Mouse (Mus musculus) stomach, embryonic 16.5 days (tissue): ENCODE measurements at regions not wholly inside any gene's neighbourhood (a gene's known extent, or its start where the extent isn't known, plus 50 kb on each side); places are given as distances from the start of the nearest gene placed in this dataset.
"Not testable (repeated sequence)": the region's sequence is repeated elsewhere in the genome, so short reads cannot be mapped to it uniquely, and the experiment has no call there.

Source experiments
- ATAC-seq: fragments of 200-750 bp; cut with Nextera tagmentation; 2 replicates; pipeline ENCODE4 v1.8.0; 2017; ENCODE audit warnings: moderate number of reproducible peaks, moderate TSS enrichment; ENCODE audit not compliant: insufficient read depth, low FRiP score
- H3K27ac ChIP-seq: fragments of 300-500 bp; sonication (generic); 2 replicates; pipeline ENCODE4 v1.5.1; 2014; ENCODE audit warnings: low read length
- H3K27me3 ChIP-seq: fragments of 300-500 bp; sonication (generic); 2 replicates; pipeline ENCODE4 v1.6.1; 2014; ENCODE audit warnings: low read length, control low read depth, mixed read lengths; ENCODE audit not compliant: control insufficient read depth, insufficient read depth
- H3K36me3 ChIP-seq: fragments of 300-500 bp; sonication (generic); 2 replicates; pipeline ENCODE4 v1.6.1; 2014; ENCODE audit warnings: low read length; ENCODE audit not compliant: control insufficient read depth, insufficient read depth
- H3K4me1 ChIP-seq: fragments of 300-500 bp; sonication (generic); 2 replicates; pipeline ENCODE4 v1.6.1; 2014; ENCODE audit warnings: low read length, control low read depth, mixed read lengths; ENCODE audit not compliant: control insufficient read depth, insufficient read depth
- H3K4me2 ChIP-seq: fragments of 300-500 bp; sonication (generic); 2 replicates; pipeline ENCODE4 v1.6.1; 2014; ENCODE audit warnings: low read depth, low read length, mixed read lengths
- H3K4me3 ChIP-seq: fragments of 300-500 bp; sonication (generic); replicated peaks from 2 replicates; pipeline ENCODE4 v1.5.1; 2014; ENCODE audit warnings: mild to moderate bottlenecking, low read length
- H3K9ac ChIP-seq: fragments of 300-500 bp; sonication (generic); 2 replicates; pipeline ENCODE4 v1.6.1; 2014; ENCODE audit warnings: low read length
- H3K9me3 ChIP-seq: fragments of 300-500 bp; sonication (generic); replicated peaks from 2 replicates; pipeline ENCODE4 v1.6.1; 2016; ENCODE audit warnings: low read length, control low read depth; ENCODE audit not compliant: control insufficient read depth
- WGBS: fragments of 180-500 bp; shearing (Covaris S2); extraction: QIAGEN DNeasy Blood & Tissue Kit; methylation state at CpG from one replicate; pipeline ENCODE4 v1.1.7; 2014; 5-methylcytosine and 5-hydroxymethylcytosine counted together

DNA sequence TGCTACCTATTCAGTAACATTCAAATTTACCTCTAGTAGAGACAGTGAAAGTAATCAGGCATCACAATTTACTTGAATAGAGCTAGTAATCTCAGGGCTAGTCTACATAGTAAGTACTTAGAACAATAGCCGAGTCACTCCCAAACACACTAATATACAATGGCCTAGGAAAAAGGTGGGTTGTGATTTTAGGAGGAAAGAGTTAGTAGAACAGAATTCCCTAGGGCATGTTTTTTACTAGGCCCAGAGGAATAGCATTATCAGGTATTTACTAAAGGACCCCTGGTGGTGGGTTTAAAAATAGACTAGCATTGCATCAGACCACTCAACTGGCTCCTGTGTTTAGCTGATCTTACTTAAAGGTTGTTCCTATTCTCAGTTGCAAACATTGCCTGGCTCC is 535.8 kb downstream of the Mat2b start:
- H3K9me3 ChIP-seq, H3K4me3 ChIP-seq, ATAC-seq, H3K4me1 ChIP-seq, H3K27me3 ChIP-seq, H3K36me3 ChIP-seq, H3K4me2 ChIP-seq, H3K9ac ChIP-seq, H3K27ac ChIP-seq: not testable (repeated sequence)
- 87% methylated on average over 1 of the region's 1 CpGs for WGBS

DNA sequence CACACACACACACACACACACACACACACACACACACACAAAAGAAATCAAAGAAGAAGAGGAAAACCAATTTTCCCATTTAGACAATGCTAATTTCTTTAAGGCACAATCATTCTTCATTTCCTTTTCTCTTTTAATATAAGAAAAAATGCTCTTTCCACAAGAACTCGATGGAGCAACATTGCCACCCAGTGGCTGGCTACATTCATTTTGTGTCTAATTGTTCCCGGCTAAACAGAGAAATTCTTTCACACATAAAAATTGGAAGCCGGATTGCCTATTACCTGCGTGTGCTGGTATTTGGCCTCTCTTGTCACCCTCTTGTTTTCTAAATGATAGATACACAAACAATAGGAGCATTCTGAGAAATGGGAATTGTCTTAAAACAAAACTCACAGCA is 545.7 kb downstream of the Mat2b start:
- Histone ChIP-seq H3K4me3 (no peak overlapping the region), H3K4me1 (no peaks in the 10 kb centered on the region), H3K4me2 (peak overlapping the region; percentile 25; the same call in 1 of the 2 replicates), H3K27me3 (no peaks in the 10 kb centered on the region), H3K9ac (no peak overlapping the region), H3K27ac (no peak overlapping the region), H3K36me3 (no peaks in the 10 kb centered on the region), H3K9me3 (no peaks in the 10 kb centered on the region)
- 8% methylated on average over 4 of the region's 4 CpGs for WGBS
- ATAC-seq: no peak

DNA sequence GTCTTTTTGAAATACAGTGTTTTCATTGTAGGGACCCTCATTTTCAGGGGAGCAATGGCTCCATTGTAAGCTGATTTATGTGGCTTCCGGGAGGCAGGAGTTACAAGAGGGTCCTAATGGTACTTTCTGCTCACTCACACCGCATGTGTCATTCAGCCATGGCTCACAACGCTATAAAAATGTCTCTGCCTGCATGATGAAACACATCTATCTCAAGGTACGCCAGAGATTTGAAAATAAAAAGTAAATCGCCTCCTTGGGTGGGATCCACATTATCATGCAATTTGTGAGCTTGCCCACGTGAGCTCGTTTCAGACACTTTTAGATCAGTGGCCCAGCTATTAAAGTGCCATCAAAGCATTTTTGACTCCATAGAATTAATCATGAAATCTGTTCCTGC is 557.2 kb downstream of the Mat2b start:
- H3K27ac ChIP-seq: no peak overlapping the region
- H3K9ac ChIP-seq: no peak overlapping the region
- no peaks in the 10 kb centered on the region for H3K27me3 ChIP-seq
- H3K9me3 ChIP-seq: no peaks in the 10 kb centered on the region
- WGBS: 78% methylated on average over 7 of the region's 7 CpGs
- H3K4me1 ChIP-seq: no peaks in the 10 kb centered on the region
- no peak overlapping the region for H3K4me2 ChIP-seq
- H3K36me3 ChIP-seq: no peaks in the 10 kb centered on the region
- H3K4me3 ChIP-seq: no peak overlapping the region
- ATAC-seq: no peak

DNA sequence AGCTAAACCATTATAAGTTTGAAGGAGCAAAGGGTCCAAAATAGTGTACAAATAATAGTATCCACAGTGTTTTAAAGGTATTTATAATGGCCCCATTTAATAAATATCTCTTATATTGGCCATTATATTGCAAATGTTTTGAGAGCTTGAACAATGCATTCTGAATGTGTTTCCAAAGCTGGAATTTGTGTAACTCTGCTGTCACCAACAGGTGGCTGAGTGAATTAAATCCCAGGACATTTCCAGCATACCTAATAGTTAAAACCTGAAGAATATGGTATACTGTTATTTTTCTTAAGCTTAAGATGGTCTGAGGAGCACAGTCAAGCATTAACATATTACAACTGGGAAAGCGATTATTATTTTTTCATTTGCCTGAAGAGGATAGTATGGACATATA is 592.4 kb downstream of the Mat2b start:
- 80% methylated on average over 1 of the region's 1 CpGs for WGBS
- Histone ChIP-seq H3K9me3 (no peaks in the 10 kb centered on the region), H3K4me2 (no peak overlapping the region), H3K27ac (no peak overlapping the region), H3K4me3 (no peak overlapping the region), H3K4me1 (no peaks in the 10 kb centered on the region), H3K9ac (no peak overlapping the region), H3K36me3 (no peaks in the 10 kb centered on the region), H3K27me3 (no peaks in the 10 kb centered on the region)
- no peak for ATAC-seq

DNA sequence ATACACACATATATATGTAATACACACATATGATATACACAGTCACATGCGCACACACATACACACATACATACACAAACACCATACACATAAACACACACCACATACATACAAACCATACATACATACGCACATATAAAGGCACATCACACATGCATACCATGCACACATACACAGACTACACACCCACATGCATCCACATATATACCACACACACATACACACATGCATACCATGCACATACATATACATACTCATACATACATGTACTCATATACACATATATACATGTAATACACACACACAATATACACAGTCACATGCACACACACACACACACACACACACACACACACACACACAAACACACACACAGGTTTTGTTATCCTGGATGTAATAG is 620.7 kb downstream of the Mat2b start:
- Histone ChIP-seq H3K9ac (no peak overlapping the region), H3K4me1 (no peaks in the 10 kb centered on the region), H3K4me2 (no peak overlapping the region), H3K27me3 (no peaks in the 10 kb centered on the region), H3K4me3 (no peak overlapping the region), H3K27ac (no peak overlapping the region), H3K36me3 (no peaks in the 10 kb centered on the region), H3K9me3 (no peaks in the 10 kb centered on the region)
- ATAC-seq: no peak
- 95% methylated on average over 2 of the region's 2 CpGs for WGBS

- 27% methylated on average over 1 of the region's 1 CpGs for WGBS
- H3K4me2 ChIP-seq: no peak overlapping the region
- no peaks in the 10 kb centered on the region for H3K27me3 ChIP-seq
- no peaks in the 10 kb centered on the region for H3K9me3 ChIP-seq
- no peak for ATAC-seq
- no peaks in the 10 kb centered on the region for H3K4me1 ChIP-seq
- no peaks in the 10 kb centered on the region for H3K36me3 ChIP-seq
- no peak overlapping the region for H3K9ac ChIP-seq
- H3K27ac ChIP-seq: no peak overlapping the region
- H3K4me3 ChIP-seq: no peak overlapping the region
Measured at GRCm38 (mm10) chr11:40050503-40050902, 644.5 kb downstream of the Mat2b start.

- no peak for ATAC-seq
- no peak overlapping the region for H3K4me2 ChIP-seq
- no peak overlapping the region for H3K9ac ChIP-seq
- no peaks in the 10 kb centered on the region for H3K9me3 ChIP-seq
- no peak overlapping the region for H3K4me3 ChIP-seq
- no peaks in the 10 kb centered on the region for H3K4me1 ChIP-seq
- H3K27me3 ChIP-seq: no peaks in the 10 kb centered on the region
- 83% methylated on average over 3 of the region's 3 CpGs for WGBS
- no peak overlapping the region for H3K27ac ChIP-seq
- H3K36me3 ChIP-seq: no peaks in the 10 kb centered on the region
Measured at GRCm38 (mm10) chr11:40027511-40027910, 667.5 kb downstream of the Mat2b start.

- Histone ChIP-seq H3K4me3 (no peak overlapping the region), H3K4me2 (no peak overlapping the region), H3K4me1 (no peaks in the 10 kb centered on the region), H3K27me3 (no peaks in the 10 kb centered on the region), H3K27ac (no peak overlapping the region), H3K36me3 (no peaks in the 10 kb centered on the region), H3K9me3 (no peaks in the 10 kb centered on the region), H3K9ac (no peak overlapping the region)
- ATAC-seq: no peak
- WGBS: 12% methylated on average over 2 of the region's 2 CpGs
Measured at GRCm38 (mm10) chr11:39999483-39999882, 695.5 kb downstream of the Mat2b start.

DNA sequence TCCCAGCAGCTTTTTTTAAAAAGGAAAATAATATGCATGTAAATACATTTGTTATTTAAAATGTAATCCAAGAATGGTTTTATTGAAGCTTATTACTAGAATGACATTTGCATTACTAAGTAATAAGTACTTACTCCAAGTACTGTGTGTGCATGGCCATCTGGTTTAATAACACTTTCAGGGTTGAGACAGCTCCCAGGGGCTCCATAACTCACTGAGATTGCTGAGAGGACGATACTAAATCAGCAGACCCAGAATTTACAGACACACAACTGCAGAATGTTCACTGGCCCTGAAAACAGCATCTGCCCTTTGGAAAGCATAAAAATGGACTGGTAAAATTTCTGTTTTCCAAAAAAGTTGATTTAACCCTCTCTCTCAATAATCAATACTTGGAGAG is 696.4 kb downstream of the Mat2b start:
- Histone ChIP-seq H3K4me3 (no peak overlapping the region), H3K4me1 (no peaks in the 10 kb centered on the region), H3K9ac (no peak overlapping the region), H3K9me3 (no peaks in the 10 kb centered on the region), H3K27ac (no peak overlapping the region), H3K4me2 (no peak overlapping the region), H3K27me3 (no peaks in the 10 kb centered on the region), H3K36me3 (no peaks in the 10 kb centered on the region)
- no peak for ATAC-seq
- 30% methylated on average over 1 of the region's 1 CpGs for WGBS

DNA sequence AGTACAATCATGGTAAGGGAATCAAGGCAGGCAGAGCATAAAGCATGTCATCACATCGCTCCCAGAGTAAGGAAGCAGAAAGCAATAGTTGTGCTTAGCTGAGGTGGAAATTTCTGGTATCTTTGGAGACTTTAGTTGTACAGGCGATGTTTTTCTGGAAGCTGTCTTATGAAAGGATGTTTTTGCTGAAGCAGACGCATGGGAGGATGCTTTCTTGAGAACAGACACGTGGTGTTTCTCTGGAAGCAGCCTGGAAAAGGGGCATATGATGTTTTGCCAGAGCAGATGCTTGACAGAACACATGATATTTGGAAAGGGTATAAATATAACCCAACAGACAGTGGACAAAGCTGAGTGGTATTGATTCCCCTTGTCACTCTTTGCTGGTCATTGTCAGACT is 722.4 kb downstream of the Mat2b start:
- ATAC-seq: no peak
- no peak overlapping the region for H3K4me3 ChIP-seq
- no peaks in the 10 kb centered on the region for H3K9me3 ChIP-seq
- 76% methylated on average over 4 of the region's 4 CpGs for WGBS
- no peaks in the 10 kb centered on the region for H3K27me3 ChIP-seq
- no peaks in the 10 kb centered on the region for H3K36me3 ChIP-seq
- H3K4me2 ChIP-seq: no peak overlapping the region
- no peak overlapping the region for H3K9ac ChIP-seq
- no peak overlapping the region for H3K27ac ChIP-seq
- H3K4me1 ChIP-seq: no peaks in the 10 kb centered on the region
